Mouse (Mus musculus) Patski (cell line): ENCODE results near the gene Trp53i11. TPM values are rescaled to one million over a fixed set of nuclear protein-coding genes. Genes with fewer than 3 reads are reported as not detected.

Source experiments
- ATAC-seq: fragments of 100-300 bp; one replicate; pipeline ENCODE4 v1.8.0; 2021
- CTCF ChIA-PET: fragments of 350-600 bp; sonication (Branson Sonifier 250); formaldehyde crosslinking; loops from one replicate; lab custom pipeline; 2022; ENCODE audit warnings: inconsistent platforms; lab: Charles Lee
- POLR2A ChIA-PET: fragments of 350-600 bp; sonication (Branson Sonifier 250); formaldehyde crosslinking; loops from one replicate; lab custom pipeline; 2022; ENCODE audit warnings: antibody characterized with exemption, inconsistent platforms; lab: Charles Lee
- DNase-seq: peaks from one replicate; pipeline ENCODE4 v3.0.0-alpha.2; 2011; ENCODE audit warnings: low read depth, low spot score
- H3K27me3 ChIP-seq: fragments of 371-371 bp; one replicate; pipeline ENCODE4 v1.5.1; 2021
- CTCF ChIP-seq: fragments of 100-300 bp; IDR thresholded peaks from one replicate; pipeline ENCODE4 v1.5.1; 2021
- in situ Hi-C: fragments of 300-500 bp; cut with MboI; formaldehyde crosslinking; loops from 3 replicates; pipeline ENCODE4 v1.11.1; 2018; ENCODE audit warnings: low pct_unique_long_range_greater_than_20kb, mixed read lengths
- polyA plus RNA-seq: library from polyadenylated mRNA; unstranded; gene quantifications from one replicate; pipeline ENCODE4 v1.2.3, GENCODE M21; 2021

Gene Trp53i11
- polyA plus RNA-seq, 1 experiment from 2014 or later: 37.9 TPM

GRCm38 (mm10) chr2:93154486-93155032 is 32.8 kb upstream of the Trp53i11 start:
- no peak for TF ChIP-seq CTCF
- no peak for DNase-seq
- no peaks in the 10 kb centered on the region for H3K27me3 ChIP-seq
- ATAC-seq: no peak
- ChIA-PET CTCF (no interaction called here), POLR2A (no interaction called here)
- in situ Hi-C loops: no loop called here

GRCm38 (mm10) chr2:93160467-93161035 is 26.8 kb upstream of the Trp53i11 start:
- peaks cover 5% of the 10 kb centered on the region for H3K27me3 ChIP-seq
- POLR2A ChIA-PET: no interaction called here
- CTCF ChIA-PET: no interaction called here
- in situ Hi-C loops: no loop called here
- ATAC-seq (no peak), DNase-seq (no peak)
- TF ChIP-seq CTCF: no peak

GRCm38 (mm10) chr2:93161914-93162664 is 25.3 kb upstream of the Trp53i11 start:
- no peak for DNase-seq
- TF ChIP-seq CTCF: no peak
- no peak for ATAC-seq
- H3K27me3 ChIP-seq: peaks cover 5% of the 10 kb centered on the region
- POLR2A ChIA-PET: no interaction called here
- in situ Hi-C loops: no loop called here
- CTCF ChIA-PET: interaction anchor here (1.1 kb wide), 1 partner anchor 26 kb away, joined by 3 read pairs; no protein-coding TSS in a partner anchor

GRCm38 (mm10) chr2:93162791-93163190 is 24.6 kb upstream of the Trp53i11 start:
- no peak for DNase-seq
- no peak for TF ChIP-seq CTCF
- CTCF ChIA-PET: interaction anchor here (1.1 kb wide), 1 partner anchor 26 kb away, joined by 3 read pairs; no protein-coding TSS in a partner anchor
- no peak for ATAC-seq
- POLR2A ChIA-PET: interaction anchor here (0.6 kb wide), 1 partner anchor 1214 kb away, joined by 3 read pairs; no protein-coding TSS in a partner anchor
- in situ Hi-C loops: no loop called here
- H3K27me3 ChIP-seq: peaks cover 5% of the 10 kb centered on the region

GRCm38 (mm10) chr2:93163317-93163716 is 24.0 kb upstream of the Trp53i11 start:
- no peak for TF ChIP-seq CTCF
- CTCF ChIA-PET: interaction anchor here (1.1 kb wide), 1 partner anchor 25 kb away, joined by 3 read pairs; no protein-coding TSS in a partner anchor
- DNase-seq: no peak
- POLR2A ChIA-PET: interaction anchor here (0.6 kb wide), 1 partner anchor 1213 kb away, joined by 3 read pairs; no protein-coding TSS in a partner anchor
- in situ Hi-C loops: no loop called here
- H3K27me3 ChIP-seq: peaks cover 5% of the 10 kb centered on the region
- no peak for ATAC-seq

GRCm38 (mm10) chr2:93163750-93164335 is 23.5 kb upstream of the Trp53i11 start:
- in situ Hi-C loops: no loop called here
- H3K27me3 ChIP-seq: peaks cover 5% of the 10 kb centered on the region
- no peak for ATAC-seq
- TF ChIP-seq CTCF: no peak
- ChIA-PET CTCF (no interaction called here), POLR2A (interaction anchor here (0.6 kb wide), 1 partner anchor 14 kb away, joined by 4 read pairs; no protein-coding TSS in a partner anchor)
- DNase-seq: no peak

- H3K27me3 ChIP-seq: no peaks in the 10 kb centered on the region
- CTCF ChIA-PET: interaction anchor here (1.1 kb wide), 1 partner anchor 97 kb away, joined by 3 read pairs; no protein-coding TSS in a partner anchor
- in situ Hi-C loops: no loop called here
- no peak for DNase-seq
- POLR2A ChIA-PET: no interaction called here
- no peak for TF ChIP-seq CTCF
- no peak for ATAC-seq
Observed at GRCm38 (mm10) chr2:93166295-93166694, 21.1 kb upstream of the Trp53i11 start.

GRCm38 (mm10) chr2:93166734-93167406 is 20.5 kb upstream of the Trp53i11 start:
- in situ Hi-C loops: no loop called here

GRCm38 (mm10) chr2:93170156-93170844 is 17.0 kb upstream of the Trp53i11 start:
- DNase-seq: no peak
- no peaks in the 10 kb centered on the region for H3K27me3 ChIP-seq
- ChIA-PET CTCF (interaction anchor here (1.0 kb wide), 1 partner anchor 17 kb away, joined by 3 read pairs; the partner anchor contains the start of gene Trp53i11), POLR2A (no interaction called here)
- no peak for ATAC-seq
- in situ Hi-C loops: loop anchor here (10.0 kb wide), 1 partner anchor 45 kb away; no protein-coding TSS in a partner anchor
- no peak for TF ChIP-seq CTCF

More at GRCm38 (mm10) chr2:93166734-93167406, 20.5 kb upstream of the Trp53i11 start:
- DNase-seq (no peak), ATAC-seq (no peak)
- ChIA-PET POLR2A (no interaction called here), CTCF (interaction anchor here (1.1 kb wide), 1 partner anchor 98 kb away, joined by 3 read pairs; no protein-coding TSS in a partner anchor)
- TF ChIP-seq CTCF: no peak
- no peaks in the 10 kb centered on the region for H3K27me3 ChIP-seq
